Mouse (Mus musculus): ENCODE measurements at regions not wholly inside any gene's neighbourhood (a gene's known extent, or its start where the extent isn't known, plus 50 kb on each side); places are given as distances from the start of the nearest gene placed in this dataset.

GRCm38 (mm10) chr15:56479015-56479414, 998.4 kb downstream of the Slc22a22 start:
- H3K36me3 ChIP-seq (replicated peaks in 1 of 2; ENCODE audit: control insufficient read depth in 1 of 2, insufficient read depth in 1 of 2, low read length in 1 of 2): no peaks in the 10 kb centered on the region
- H3K27me3 ChIP-seq (replicated peaks): no peaks in the 10 kb centered on the region
- no peaks in the 10 kb centered on the region for H3K4me1 ChIP-seq (ENCODE audit: control insufficient read depth in 1 of 2, insufficient read depth in 2 of 2)
- no peak for DNase-seq (ENCODE audit: extremely low read depth)
- H3K4me2 ChIP-seq (ENCODE audit: insufficient read depth, low read depth, poor library complexity, severe bottlenecking): no peak overlapping the region
- dilution Hi-C loops (cut with MboI; ENCODE audit: extremely low pct_ligation_motif_present, extremely low pct_unique_long_range_greater_than_20kb, low sequenced_read_pairs) (no loop called here), in situ Hi-C loops (cut with MboI; ENCODE audit: low pct_ligation_motif_present, low pct_unique_long_range_greater_than_20kb, low sequenced_read_pairs) (no loop called here)
- H3K9me3 ChIP-seq (replicated peaks; ENCODE audit: low read length): no peaks in the 10 kb centered on the region
- no peak for TF ChIP-seq RAD21 (IDR thresholded peaks at IDR 0.05; ENCODE audit: low read depth, low read length)
- no peak for TF ChIP-seq ZKSCAN1 (IDR thresholded peaks at IDR 0.05; ENCODE audit: borderline replicate concordance, low read depth, low read length)
- TF ChIP-seq RCOR1 (conservative IDR thresholded peaks at IDR 0.05; ENCODE audit: low read depth, low read length): no peak
- no peak for TF ChIP-seq ELF1 (IDR thresholded peaks at IDR 0.05; ENCODE audit: low read depth, low read length)
- no peak for TF ChIP-seq ZMIZ1 (IDR thresholded peaks at IDR 0.05; ENCODE audit: low read depth, low read length)
- no peak for TF ChIP-seq JUND (conservative IDR thresholded peaks at IDR 0.05; ENCODE audit: low read depth, low read length)
- no peak for TF ChIP-seq KAT2A (IDR thresholded peaks at IDR 0.05; ENCODE audit: insufficient replicate concordance, low read length)
- no peak overlapping the region for H3K9ac ChIP-seq (ENCODE audit: insufficient read depth, low read depth)
- no peak overlapping the region for H3K27ac ChIP-seq (ENCODE audit: insufficient read depth, low read depth)
- no peaks in the 10 kb centered on the region for H3K79me2 ChIP-seq (replicated peaks; ENCODE audit: control insufficient read depth, extremely low read depth, insufficient read depth, poor library complexity, severe bottlenecking)
- H3K4me3 ChIP-seq (replicated peaks in 1 of 3; ENCODE audit: low read depth in 2 of 3, low read length in 2 of 3, poor library complexity in 1 of 3): no peak overlapping the region

GRCm38 (mm10) chr15:56473679-56474078, 1003.7 kb downstream of the Slc22a22 start:
- H3K27me3 ChIP-seq (replicated peaks): no peaks in the 10 kb centered on the region
- dilution Hi-C loops (cut with MboI; ENCODE audit: extremely low pct_ligation_motif_present, extremely low pct_unique_long_range_greater_than_20kb, low sequenced_read_pairs): no loop called here
- no peak for DNase-seq (ENCODE audit: extremely low read depth)
- H3K9ac ChIP-seq (ENCODE audit: insufficient read depth, low read depth): no peak overlapping the region
- H3K9me3 ChIP-seq (replicated peaks; ENCODE audit: low read length): no peaks in the 10 kb centered on the region
- H3K4me3 ChIP-seq (replicated peaks in 1 of 3; ENCODE audit: low read depth in 2 of 3, low read length in 2 of 3, poor library complexity in 1 of 3): no peak overlapping the region
- H3K36me3 ChIP-seq (replicated peaks in 1 of 2; ENCODE audit: control insufficient read depth in 1 of 2, insufficient read depth in 1 of 2, low read length in 1 of 2): no peaks in the 10 kb centered on the region
- H3K79me2 ChIP-seq (replicated peaks; ENCODE audit: control insufficient read depth, extremely low read depth, insufficient read depth, poor library complexity, severe bottlenecking): no peaks in the 10 kb centered on the region
- in situ Hi-C loops (cut with MboI; ENCODE audit: low pct_ligation_motif_present, low pct_unique_long_range_greater_than_20kb, low sequenced_read_pairs): no loop called here
- H3K27ac ChIP-seq (ENCODE audit: insufficient read depth, low read depth): no peak overlapping the region
- H3K4me2 ChIP-seq (ENCODE audit: insufficient read depth, low read depth, poor library complexity, severe bottlenecking): no peak overlapping the region
- TF ChIP-seq MXI1 (IDR thresholded peaks at IDR 0.05; ENCODE audit: low read depth, low read length): no peak
- TF ChIP-seq MYC (IDR thresholded peaks at IDR 0.05; ENCODE audit: low read depth, low read length): no peak
- no peak for TF ChIP-seq JUN (IDR thresholded peaks at IDR 0.05; ENCODE audit: insufficient read depth, low read depth, low read length)
- TF ChIP-seq NELFE (IDR thresholded peaks at IDR 0.05; ENCODE audit: low read depth, low read length): no peak
- TF ChIP-seq ZMIZ1 (IDR thresholded peaks at IDR 0.05; ENCODE audit: low read depth, low read length): no peak
- TF ChIP-seq KAT2A (IDR thresholded peaks at IDR 0.05; ENCODE audit: insufficient replicate concordance, low read length): no peak
- TF ChIP-seq JUND (conservative IDR thresholded peaks at IDR 0.05; ENCODE audit: low read depth, low read length): no peak
- TF ChIP-seq POLR2A (IDR thresholded peaks at IDR 0.05; ENCODE audit: low read depth, low read length): no peak
- TF ChIP-seq E2F4 (IDR thresholded peaks at IDR 0.05; ENCODE audit: insufficient replicate concordance, low read depth, low read length): no peak
- TF ChIP-seq MEF2A (IDR thresholded peaks at IDR 0.05; ENCODE audit: borderline replicate concordance, low read depth, low read length): no peak
- no peak for TF ChIP-seq BHLHE40 (IDR thresholded peaks at IDR 0.05; ENCODE audit: low read depth, low read length)
- no peak for TF ChIP-seq SIN3A (IDR thresholded peaks at IDR 0.05; ENCODE audit: low read length)
- no peak for TF ChIP-seq ZKSCAN1 (IDR thresholded peaks at IDR 0.05; ENCODE audit: borderline replicate concordance, low read depth, low read length)
- TF ChIP-seq POLR2AphosphoS2 (IDR thresholded peaks at IDR 0.05; ENCODE audit: low read depth, low read length): no peak
- no peak for TF ChIP-seq HCFC1 (IDR thresholded peaks at IDR 0.05; ENCODE audit: low read depth, low read length)
- H3K4me1 ChIP-seq (ENCODE audit: control insufficient read depth in 1 of 2, insufficient read depth in 2 of 2): no peaks in the 10 kb centered on the region

Measured in CH12.LX (cell line).